Mouse (Mus musculus) intestine, postnatal 0 days (tissue): ENCODE measurements around the gene Bcas3. TPM values are rescaled to one million over a fixed set of nuclear protein-coding genes. Genes with fewer than 3 reads are reported as not detected.

Source experiments
- ATAC-seq: fragments of 200-750 bp; cut with Nextera tagmentation; 2 replicates; pipeline ENCODE4 v1.8.0; 2017; ENCODE audit warnings: mild to moderate bottlenecking, moderate TSS enrichment, moderate library complexity
- H3K27ac ChIP-seq: fragments of 300-500 bp; sonication (generic); 2 replicates; pipeline ENCODE4 v1.5.1; 2014; ENCODE audit warnings: mild to moderate bottlenecking, low read depth, low read length, moderate library complexity
- H3K27me3 ChIP-seq: fragments of 300-500 bp; sonication (generic); replicated peaks from 2 replicates; pipeline ENCODE4 v1.6.1; 2014; ENCODE audit warnings: low read length, mixed read lengths; ENCODE audit not compliant: control insufficient read depth, insufficient read depth
- H3K36me3 ChIP-seq: fragments of 300-500 bp; sonication (generic); 2 replicates; pipeline ENCODE4 v1.6.1; 2014; ENCODE audit warnings: mild to moderate bottlenecking, moderate library complexity; ENCODE audit not compliant: control insufficient read depth, insufficient read depth
- H3K4me1 ChIP-seq: fragments of 300-500 bp; sonication (generic); replicated peaks from 2 replicates; pipeline ENCODE4 v1.6.1; 2014; ENCODE audit warnings: antibody characterized with exemption, low read length, mixed read lengths; ENCODE audit not compliant: control insufficient read depth, insufficient read depth
- H3K4me2 ChIP-seq: fragments of 300-500 bp; sonication (generic); replicated peaks from 2 replicates; pipeline ENCODE4 v1.6.1; 2014; ENCODE audit warnings: low read depth, mild to moderate bottlenecking, moderate library complexity
- H3K4me3 ChIP-seq: fragments of 300-500 bp; sonication (generic); 2 replicates; pipeline ENCODE4 v1.5.1; 2014; ENCODE audit warnings: low read depth, low read length
- H3K9ac ChIP-seq: fragments of 300-500 bp; sonication (generic); 2 replicates; pipeline ENCODE4 v1.6.1; 2014; ENCODE audit warnings: mild to moderate bottlenecking, low read depth, low read length
- H3K9me3 ChIP-seq: fragments of 300-500 bp; sonication (generic); 2 replicates; pipeline ENCODE4 v1.6.1; 2016; ENCODE audit warnings: mixed run types; ENCODE audit not compliant: control insufficient read depth
- CTCF ChIP-seq: sonication (generic); IDR thresholded peaks from 2 replicates; pipeline ENCODE4 v1.5.1; 2016; ENCODE audit warnings: low read depth, mild to moderate bottlenecking, control low read depth, antibody characterized with exemption, moderate library complexity
- WGBS: fragments of 180-500 bp; shearing (Covaris S2); extraction: QIAGEN DNeasy Blood & Tissue Kit; methylation state at CpG from one replicate; pipeline ENCODE4 v1.1.7; 2014; 5-methylcytosine and 5-hydroxymethylcytosine counted together
- polyA plus RNA-seq: library from polyadenylated mRNA; unstranded; fragments of >200 nt; fragmentation: Nextera tagmentation; extraction: Ambion mirVana; gene quantifications from 2 replicates; pipeline ENCODE4 v1.2.1, GENCODE M21; 2015

Gene Bcas3
- polyA plus RNA-seq, 1 experiment from 2014 or later: 17.2 TPM

GRCm38 (mm10) chr11:85739266-85739977 is 386.5 kb downstream of the Bcas3 start:
- H3K9ac ChIP-seq: no peak overlapping the region
- H3K27ac ChIP-seq: no peak overlapping the region
- no peak for ATAC-seq

GRCm38 (mm10) chr11:85746373-85746772 is 393.4 kb downstream of the Bcas3 start:
- WGBS: 67% methylated on average over 7 of the region's 7 CpGs
- no peaks in the 10 kb centered on the region for H3K36me3 ChIP-seq
- no peak overlapping the region for H3K4me3 ChIP-seq
- no peak for TF ChIP-seq CTCF
- H3K4me2 ChIP-seq: no peak overlapping the region
- no peaks in the 10 kb centered on the region; the same call in 1 of the 2 replicates for H3K27me3 ChIP-seq
- H3K9me3 ChIP-seq: no peaks in the 10 kb centered on the region
- no peak for ATAC-seq
- no peaks in the 10 kb centered on the region for H3K4me1 ChIP-seq
- H3K9ac ChIP-seq: no peak overlapping the region
- no peak overlapping the region for H3K27ac ChIP-seq

More at GRCm38 (mm10) chr11:85739266-85739977, 386.5 kb downstream of the Bcas3 start:
- Histone ChIP-seq H3K36me3 (no peaks in the 10 kb centered on the region), H3K4me3 (no peak overlapping the region), H3K4me1 (no peaks in the 10 kb centered on the region), H3K4me2 (no peak overlapping the region), H3K9me3 (no peaks in the 10 kb centered on the region), H3K27me3 (no peaks in the 10 kb centered on the region)
- TF ChIP-seq CTCF: no peak
- WGBS: 53% methylated on average over 6 of the region's 6 CpGs

- no peak overlapping the region for H3K4me2 ChIP-seq
- H3K4me1 ChIP-seq: no peaks in the 10 kb centered on the region
- no peak overlapping the region for H3K4me3 ChIP-seq
- no peak overlapping the region for H3K9ac ChIP-seq
- TF ChIP-seq CTCF: no peak
- no peaks in the 10 kb centered on the region for H3K9me3 ChIP-seq
- WGBS: 83% methylated on average over 2 of the region's 2 CpGs
- H3K36me3 ChIP-seq: no peaks in the 10 kb centered on the region
- H3K27me3 ChIP-seq: no peaks in the 10 kb centered on the region; the same call in 1 of the 2 replicates
- no peak for ATAC-seq
- no peak overlapping the region for H3K27ac ChIP-seq
These were observed 395.9 kb downstream of the Bcas3 start for GRCm38 (mm10) chr11:85748891-85749290.

- no peak for TF ChIP-seq CTCF
- no peak overlapping the region for H3K9ac ChIP-seq
- H3K4me1 ChIP-seq: no peaks in the 10 kb centered on the region
- H3K4me2 ChIP-seq: no peak overlapping the region
- ATAC-seq: no peak
- H3K36me3 ChIP-seq: no peaks in the 10 kb centered on the region
- no peaks in the 10 kb centered on the region for H3K9me3 ChIP-seq
- H3K4me3 ChIP-seq: no peak overlapping the region
- 51% methylated on average over 11 of the region's 11 CpGs for WGBS
- no peak overlapping the region for H3K27ac ChIP-seq
- peaks cover 4% of the 10 kb centered on the region; the same call in 1 of the 2 replicates for H3K27me3 ChIP-seq
These were observed 398.2 kb downstream of the Bcas3 start for GRCm38 (mm10) chr11:85751171-85751570.

- peaks cover 4% of the 10 kb centered on the region; the same call in 1 of the 2 replicates for H3K27me3 ChIP-seq
- H3K4me1 ChIP-seq: no peaks in the 10 kb centered on the region
- 51% methylated on average over 13 of the region's 13 CpGs for WGBS
- H3K36me3 ChIP-seq: no peaks in the 10 kb centered on the region
- no peak for ATAC-seq
- H3K27ac ChIP-seq: no peak overlapping the region
- no peak for TF ChIP-seq CTCF
- H3K4me2 ChIP-seq: no peak overlapping the region
- no peak overlapping the region for H3K9ac ChIP-seq
- H3K9me3 ChIP-seq: no peaks in the 10 kb centered on the region
- no peak overlapping the region for H3K4me3 ChIP-seq
These were observed 401.9 kb downstream of the Bcas3 start for GRCm38 (mm10) chr11:85754631-85755502.

GRCm38 (mm10) chr11:85755503-85756044 is 402.6 kb downstream of the Bcas3 start:
- no peak for TF ChIP-seq CTCF
- Histone ChIP-seq H3K4me3 (no peak overlapping the region), H3K36me3 (no peaks in the 10 kb centered on the region), H3K27me3 (peaks cover 4% of the 10 kb centered on the region; the same call in 1 of the 2 replicates), H3K4me1 (no peaks in the 10 kb centered on the region), H3K9ac (no peak overlapping the region), H3K4me2 (no peak overlapping the region), H3K27ac (no peak overlapping the region), H3K9me3 (no peaks in the 10 kb centered on the region)
- 65% methylated on average over 2 of the region's 2 CpGs for WGBS
- ATAC-seq: no peak
